ENCODE assay signal across 8 mouse cellular contexts in the genomic region with DNA sequence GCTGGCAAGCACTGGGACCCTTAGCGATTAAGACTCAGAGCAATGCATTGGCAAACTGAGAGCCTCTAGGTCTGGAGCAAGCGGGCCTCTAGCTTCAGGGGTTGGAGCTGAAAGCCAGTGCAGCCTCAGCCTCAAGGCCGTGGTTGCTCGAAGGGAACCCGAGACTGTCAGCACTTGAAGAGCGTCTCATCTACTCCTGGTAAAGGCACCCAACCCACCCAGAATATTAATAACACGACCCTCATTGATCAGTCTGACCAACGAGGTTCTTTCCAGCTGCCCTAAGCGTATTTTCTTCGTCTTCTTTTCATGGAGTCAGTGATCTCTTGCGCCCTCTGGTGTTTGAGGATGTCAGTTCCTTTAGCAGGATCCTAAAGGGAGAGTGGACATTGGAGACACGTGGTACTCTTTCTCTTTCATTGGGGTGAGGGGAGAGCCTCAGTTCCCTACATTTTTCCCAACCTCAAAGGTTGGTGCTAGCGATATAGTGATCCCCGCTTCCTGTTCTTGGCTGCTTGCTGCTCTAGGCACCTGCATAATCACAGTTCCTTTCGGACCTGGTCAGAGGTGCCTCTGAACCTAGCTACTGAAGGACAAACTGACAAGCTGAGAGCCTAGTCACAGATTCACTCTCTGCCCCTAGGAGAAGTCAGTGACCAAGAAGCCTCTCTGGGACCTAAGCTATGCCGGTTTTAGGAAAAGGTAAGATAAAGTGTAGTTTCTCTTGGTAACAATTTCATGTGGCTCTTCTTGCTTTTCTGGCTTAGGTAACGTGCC.
A peak's percentile ranks its signal among the peaks of the same experiment; 100 is the strongest.
DNase-seq lines count a peak whose midpoint lies in the region; ATAC-seq and TF ChIP-seq lines count a peak whose summit lies in the region.

No protein-coding gene starts in this region.

- no peaks in the 10 kb centered on the region for H3K79me2 ChIP-seq in heart, adult 2 months (replicated peaks; ENCODE audit: control insufficient read depth, insufficient read depth, low read length)

- peak; percentile 76 for DNase-seq in urinary bladder, postnatal 14 days (ENCODE audit: low spot score)
- no peak for DNase-seq in urinary bladder, adult 2 months (ENCODE audit: low spot score)
- DNase-seq in embryo, embryonic 10 days (ENCODE audit: low spot score) = peak; percentile 91
- peak; percentile 27 to 40 for DNase-seq in heart, adult 2 months
- DNase-seq in kidney, adult 2 months = peak; percentile 60
- DNase-seq in left cerebral cortex, postnatal 4 days = peak; percentile 77

- no peaks in the 10 kb centered on the region for H3K27me3 ChIP-seq in heart, adult 2 months (ENCODE audit: control insufficient read depth, insufficient read depth, low read length)
- no peaks in the 10 kb centered on the region for H3K27me3 ChIP-seq in kidney, adult 2 months (replicated peaks; ENCODE audit: control insufficient read depth, insufficient read depth, low read length)
- no peaks in the 10 kb centered on the region for H3K27me3 ChIP-seq in midbrain, embryonic 12.5 days
- H3K27me3 ChIP-seq in small intestine, adult 2 months (ENCODE audit: control insufficient read depth, insufficient read depth, low read length) = no peaks in the 10 kb centered on the region

- H3K4me2 ChIP-seq in midbrain, embryonic 12.5 days (replicated peaks) = peak overlapping the region; percentile 30

- WGBS in heart, adult 2 months = 24% methylated on average over 17 of the region's 17 CpGs
- 25% methylated on average over 17 of the region's 17 CpGs for WGBS in kidney, adult 2 months
- WGBS in midbrain, embryonic 12.5 days = 30% methylated on average over 17 of the region's 17 CpGs
- WGBS in small intestine, adult 2 months = 29% methylated on average over 17 of the region's 17 CpGs

- H3K9ac ChIP-seq in heart, adult 2 months (ENCODE audit: low read depth, low read length) = peak overlapping the region; percentile 44
- H3K9ac ChIP-seq in midbrain, embryonic 12.5 days (replicated peaks) = no peak overlapping the region

- intact Hi-C loops in heart, adult 2 months (cut with DNase I) = loop anchor here (1.0 to 5.0 kb wide), 2 partner anchors 87 to 152 kb away; no protein-coding TSS in a partner anchor
- intact Hi-C loops in left cerebral cortex, postnatal 4 days (cut with DNase I) = loop anchor here (5.0 kb wide), 1 partner anchor 87 kb away; no protein-coding TSS in a partner anchor

- no peak overlapping the region for H3K4me3 ChIP-seq in heart, adult 2 months
- no peak overlapping the region for H3K4me3 ChIP-seq in kidney, adult 2 months (ENCODE audit: insufficient read depth, low read depth, low read length)
- 0 out of 2 replicates have a peak overlapping the region, but pooled peaks have one; percentile 3 for H3K4me3 ChIP-seq in midbrain, embryonic 12.5 days
- H3K4me3 ChIP-seq in small intestine, adult 2 months (ENCODE audit: low read depth, low read length) = no peak overlapping the region

- H3K4me1 ChIP-seq in heart, adult 2 months (ENCODE audit: control insufficient read depth, insufficient read depth, low read length) = 0 out of 2 replicates have a peak, but pooled peaks cover 1% of the 10 kb centered on the region
- peaks cover 2% of the 10 kb centered on the region; the same call in 1 of the 2 replicates for H3K4me1 ChIP-seq in kidney, adult 2 months (ENCODE audit: control insufficient read depth, insufficient read depth, low read length)
- 0 out of 2 replicates have a peak, but pooled peaks cover 4% of the 10 kb centered on the region for H3K4me1 ChIP-seq in midbrain, embryonic 12.5 days
- H3K4me1 ChIP-seq in small intestine, adult 2 months (ENCODE audit: control insufficient read depth, insufficient read depth, insufficient read length, low read length) = no peaks in the 10 kb centered on the region

- H3K27ac ChIP-seq in heart, adult 2 months = no peak overlapping the region
- no peak overlapping the region for H3K27ac ChIP-seq in kidney, adult 2 months (ENCODE audit: insufficient read depth, low read depth, low read length)
- no peak overlapping the region for H3K27ac ChIP-seq in midbrain, embryonic 12.5 days (replicated peaks)
- no peak overlapping the region for H3K27ac ChIP-seq in small intestine, adult 2 months (ENCODE audit: insufficient read depth, low read depth, low read length)

- no peak for TF ChIP-seq POLR2A in heart, adult 2 months (IDR thresholded peaks at IDR 0.05; ENCODE audit: insufficient read depth, low read depth, low read length)
- no peak for TF ChIP-seq POLR2A in kidney, adult 2 months (IDR thresholded peaks at IDR 0.05; ENCODE audit: low read depth, low read length)
- TF ChIP-seq POLR2A in small intestine, adult 2 months (IDR thresholded peaks at IDR 0.05; ENCODE audit: low read depth, low read length) = no peak

- no peak for TF ChIP-seq EP300 in heart, adult 2 months (IDR thresholded peaks at IDR 0.05; ENCODE audit: insufficient read depth, low read depth, low read length)

- peak; percentile 84 for ATAC-seq in midbrain, embryonic 12.5 days (ENCODE audit: low FRiP score, low read depth)

- no peaks in the 10 kb centered on the region for H3K36me3 ChIP-seq in heart, adult 2 months (ENCODE audit: control insufficient read depth, insufficient read depth, low read length)
- H3K36me3 ChIP-seq in kidney, adult 2 months (ENCODE audit: control insufficient read depth, insufficient read depth, low read length) = no peaks in the 10 kb centered on the region
- H3K36me3 ChIP-seq in midbrain, embryonic 12.5 days = no peaks in the 10 kb centered on the region
- no peaks in the 10 kb centered on the region for H3K36me3 ChIP-seq in small intestine, adult 2 months (ENCODE audit: control insufficient read depth, insufficient read depth, low read length)

- H3K9me3 ChIP-seq in midbrain, embryonic 12.5 days = no peaks in the 10 kb centered on the region

- TF ChIP-seq CTCF in heart, adult 2 months (IDR thresholded peaks at IDR 0.05) = peak; percentile 87
- peak; percentile 55 for TF ChIP-seq CTCF in kidney, adult 2 months (conservative IDR thresholded peaks at IDR 0.05; ENCODE audit: insufficient read depth, insufficient read length, low read depth, low read length)
- TF ChIP-seq CTCF in small intestine, adult 2 months (IDR thresholded peaks at IDR 0.05; ENCODE audit: extremely low read depth, insufficient read length, insufficient replicate concordance, low read depth, low read length) = peak; percentile 17; the same call in 1 of the 2 replicates

Comparison
In these comparisons a context has a peak if more than half of its experiments do, and no peak if none do; other contexts are left out.
1. CTCF ChIP-seq: peak in every context shown above with its lines; median percentile 87 in heart, adult 2 months; 55 in kidney, adult 2 months; 17 in small intestine, adult 2 months.